ENCODE assay signal across 17 mouse cellular contexts in the genomic region with DNA sequence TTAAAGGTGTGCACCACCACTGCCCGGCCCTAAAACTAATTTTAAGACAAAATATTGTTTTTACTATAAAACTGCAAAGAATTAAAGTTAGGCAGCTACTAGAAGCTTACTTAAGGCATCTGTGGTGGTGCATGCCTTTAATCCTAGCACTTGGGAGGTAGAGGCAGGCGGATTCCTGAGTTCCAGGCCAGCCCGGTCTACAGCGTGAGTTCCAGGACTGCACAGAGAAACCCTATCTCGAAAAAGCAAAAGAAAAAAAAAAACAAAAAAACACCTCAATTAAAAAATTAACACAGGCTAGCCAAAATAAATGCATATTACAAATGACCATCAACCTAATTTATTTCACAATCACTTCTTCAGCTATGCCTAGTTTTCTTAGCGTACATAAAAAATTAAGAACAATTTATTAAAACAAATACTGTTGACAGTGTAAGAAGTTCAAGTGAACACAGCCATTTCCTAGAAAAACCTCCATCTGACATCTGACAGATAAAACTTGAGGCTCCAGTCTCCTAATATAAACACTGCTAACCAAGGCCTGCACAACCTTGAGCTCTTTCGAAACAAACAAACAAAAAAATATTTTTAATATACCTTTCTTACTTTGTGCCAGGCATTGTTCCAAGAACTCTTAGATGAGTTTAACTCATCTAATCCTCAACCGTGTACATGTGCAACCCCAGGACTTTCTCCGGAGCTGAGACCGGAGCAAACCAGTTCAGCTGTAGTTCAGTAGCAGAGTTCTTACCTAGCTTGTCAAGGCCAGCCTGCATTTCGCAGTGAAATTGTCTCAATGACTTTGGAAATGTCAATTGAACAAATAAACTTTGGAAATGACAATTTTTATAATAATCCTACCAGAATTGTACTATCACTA. TPM values are rescaled to one million over a fixed set of nuclear protein-coding genes. Genes with fewer than 3 reads are reported as not detected.
DNase-seq lines count a peak whose midpoint lies in the region; ATAC-seq and TF ChIP-seq lines count a peak whose summit lies in the region.
"Had no signal": no experiment of that assay in that cellular context is flagged by ENCODE, and none has a peak within 500 bp of the region (broad histone marks: within the 10 kb centered on the region; RNA-seq: fewer than 3 reads in every experiment).

No protein-coding gene starts in this region.

- H3K4me1 ChIP-seq in kidney, embryonic 14.5 days (ENCODE audit: control insufficient read depth, insufficient read depth, low read length): no peaks in the 10 kb centered on the region
- peaks cover 9% of the 10 kb centered on the region; the same call in 1 of the 2 replicates for H3K4me1 ChIP-seq in kidney, adult 2 months (ENCODE audit: control insufficient read depth, insufficient read depth, low read length)
- H3K4me1 ChIP-seq in liver, embryonic 11.5 days (replicated peaks; ENCODE audit: control insufficient read depth, insufficient read depth, low read length): peaks cover 18% of the 10 kb centered on the region
- H3K4me1 ChIP-seq: heart, embryonic 12.5 days had no signal

- no peak for TF ChIP-seq POLR2A in kidney, adult 2 months (IDR thresholded peaks at IDR 0.05; ENCODE audit: low read depth, low read length)

- H3K4me2 ChIP-seq in kidney, embryonic 14.5 days (replicated peaks; ENCODE audit: low read depth, low read length): no peak overlapping the region
- H3K4me2 ChIP-seq in liver, embryonic 11.5 days: peak overlapping the region; percentile 61
- H3K4me2 ChIP-seq: forebrain, embryonic 12.5 days; heart, embryonic 12.5 days; neural tube, embryonic 13.5 days had no signal

- WGBS in kidney, embryonic 14.5 days: 86% methylated on average over 11 of the region's 11 CpGs
- 61% methylated on average over 11 of the region's 11 CpGs for WGBS in kidney, adult 2 months
- WGBS in liver, embryonic 11.5 days: 60% methylated on average over 11 of the region's 11 CpGs

- DNase-seq in kidney, adult 18-20 months: peak; percentile 39
- DNase-seq in kidney, adult 2 months: peak; percentile 75
- peak; percentile 30 for DNase-seq in liver, embryonic 11.5 days (ENCODE audit: low spot score)
- DNase-seq in heart, adult 18-20 months: no peak
- no peak for DNase-seq in gastrocnemius, postnatal 36 days
- DNase-seq: adrenal gland, postnatal 10 days; cerebellum, adult 18-20 months; gastrocnemius, adult 2 months; lung, postnatal 10 days; retina, postnatal 1 day had no signal

- peaks cover 3% of the 10 kb centered on the region; the same call in 1 of the 2 replicates for H3K9me3 ChIP-seq in kidney, embryonic 14.5 days (ENCODE audit: control insufficient read depth, low read length)
- H3K9me3 ChIP-seq in liver, embryonic 11.5 days (ENCODE audit: control insufficient read depth, low read length): no peaks in the 10 kb centered on the region
- H3K9me3 ChIP-seq: neural tube, embryonic 13.5 days had no signal

- no peaks in the 10 kb centered on the region for H3K27me3 ChIP-seq in kidney, embryonic 14.5 days (ENCODE audit: control insufficient read depth, insufficient read depth, low read length)
- H3K27me3 ChIP-seq in kidney, adult 2 months (replicated peaks; ENCODE audit: control insufficient read depth, insufficient read depth, low read length): no peaks in the 10 kb centered on the region
- H3K27me3 ChIP-seq in liver, embryonic 11.5 days (replicated peaks; ENCODE audit: control insufficient read depth, insufficient read depth, low read length): no peaks in the 10 kb centered on the region
- H3K27me3 ChIP-seq: forebrain, embryonic 12.5 days; heart, embryonic 12.5 days; neural tube, embryonic 13.5 days had no signal

- ATAC-seq in kidney, embryonic 14.5 days (ENCODE audit: low FRiP score, low TSS enrichment): no peak
- ATAC-seq in liver, embryonic 11.5 days (replicated peaks; ENCODE audit: low FRiP score): peak; percentile 85
- no peak for ATAC-seq in inflammation-experienced regulatory T-cells, adult 6 months
- ATAC-seq: intestine, embryonic 16.5 days; midbrain, embryonic 16.5 days had no signal

- intact Hi-C loops in gastrocnemius, postnatal 36 days (cut with DNase I): no loop called here

- H3K27ac ChIP-seq in kidney, embryonic 14.5 days (ENCODE audit: low read depth, low read length): no peak overlapping the region
- H3K27ac ChIP-seq in kidney, adult 2 months (ENCODE audit: insufficient read depth, low read depth, low read length): no peak overlapping the region
- peak overlapping the region; percentile 88 for H3K27ac ChIP-seq in liver, embryonic 11.5 days (ENCODE audit: low read depth, low read length)
- H3K27ac ChIP-seq: forebrain, embryonic 12.5 days; gastrocnemius, adult 2 months; neural tube, embryonic 13.5 days had no signal

- no peak overlapping the region for H3K4me3 ChIP-seq in kidney, embryonic 14.5 days (ENCODE audit: low read length)
- no peak overlapping the region for H3K4me3 ChIP-seq in kidney, adult 2 months (ENCODE audit: insufficient read depth, low read depth, low read length)
- no peak overlapping the region for H3K4me3 ChIP-seq in liver, embryonic 11.5 days (ENCODE audit: low read depth, low read length)
- H3K4me3 ChIP-seq: forebrain, embryonic 12.5 days; gastrocnemius, adult 2 months; heart, embryonic 12.5 days; neural tube, embryonic 13.5 days had no signal

- TF ChIP-seq CTCF in kidney, adult 2 months (conservative IDR thresholded peaks at IDR 0.05; ENCODE audit: insufficient read depth, insufficient read length, low read depth, low read length): no peak

- no peak overlapping the region for H3K9ac ChIP-seq in kidney, embryonic 14.5 days (ENCODE audit: low read depth, low read length)
- H3K9ac ChIP-seq in liver, embryonic 11.5 days (ENCODE audit: low read depth, low read length): peak overlapping the region; percentile 44; the same call in 1 of the 2 replicates
- H3K9ac ChIP-seq: forebrain, embryonic 12.5 days; heart, embryonic 12.5 days; neural tube, embryonic 13.5 days had no signal

- H3K36me3 ChIP-seq in kidney, embryonic 14.5 days (ENCODE audit: control insufficient read depth, insufficient read depth, low read length): no peaks in the 10 kb centered on the region
- no peaks in the 10 kb centered on the region; the same call in 1 of the 2 replicates for H3K36me3 ChIP-seq in kidney, adult 2 months (ENCODE audit: control insufficient read depth, insufficient read depth, low read length)
- no peaks in the 10 kb centered on the region for H3K36me3 ChIP-seq in liver, embryonic 11.5 days (ENCODE audit: control insufficient read depth, insufficient read depth, low read length)

RNA-seq across cellular contexts. Expression of a gene that starts 9.3 kb away (rescaled TPM):
- 10.4 and 12.6 TPM in 2 replicates for polyA plus RNA-seq in kidney, embryonic 14.5 days (2014; fragmentation: Nextera tagmentation; extraction: Ambion mirVana)
- polyA plus RNA-seq in kidney, adult 2 months (2012; rRNA removed): 18.2 and 21.8 TPM in 2 replicates
- polyA plus RNA-seq in liver, embryonic 11.5 days (2014; fragmentation: Nextera tagmentation; extraction: Ambion mirVana): 5.3 and 8.0 TPM in 2 replicates
- 10 to 100 TPM; 13.1 to 23.6 (median 16.5) TPM for polyA plus RNA-seq in inflammation-experienced regulatory T-cells, adult 6 months (2017; shearing (Covaris generic))
- total RNA-seq in heart, adult 18-20 months (2021): 10 to 100 TPM; 28.8 to 33.5 TPM
- total RNA-seq in gastrocnemius, postnatal 36 days (2021): 10 to 100 TPM; 43.0 to 44.6 TPM

Comparison
In these comparisons a context has a peak if more than half of its experiments do, and no peak if none do; other contexts are left out.
1. DNase-seq: peak in kidney, adult 18-20 months (single experiment), kidney, adult 2 months (single experiment) and liver, embryonic 11.5 days (single experiment); none in heart, adult 18-20 months (0 of 2) and gastrocnemius, postnatal 36 days (0 of 2).